Mouse (Mus musculus) erythroblast, embryonic 14.5 days (primary cell): Measurements from ENCODE around the gene Gm37240. TPM values are rescaled to one million over a fixed set of nuclear protein-coding genes. Genes with fewer than 3 reads are reported as not detected.

Experiments
- H3K27me3 ChIP-seq: 2 replicates; pipeline ENCODE4 v1.6.1; 2012; ENCODE audit warnings: inconsistent platforms; ENCODE audit not compliant: control insufficient read depth
- H3K36me3 ChIP-seq: 2 replicates; pipeline ENCODE4 v1.6.1; 2012; ENCODE audit warnings: mild to moderate bottlenecking, inconsistent platforms; ENCODE audit not compliant: control insufficient read depth
- H3K4me1 ChIP-seq: 2 replicates; pipeline ENCODE4 v1.6.1; 2012; ENCODE audit warnings: inconsistent platforms; ENCODE audit not compliant: control insufficient read depth
- H3K4me3 ChIP-seq: replicated peaks from 2 replicates; pipeline ENCODE3; 2012; ENCODE audit warnings: moderate library complexity, mild to moderate bottlenecking, inconsistent platforms
- H3K9me3 ChIP-seq: 2 replicates; pipeline ENCODE4 v1.6.1; 2012; ENCODE audit warnings: low read length, inconsistent platforms, mixed read lengths; ENCODE audit not compliant: control insufficient read depth
- GATA1 ChIP-seq: IDR thresholded peaks from 2 replicates; pipeline ENCODE4 v1.6.1; 2012; ENCODE audit warnings: low read length, inconsistent platforms, mixed read lengths
- TAL1 ChIP-seq: IDR thresholded peaks from 3 replicates; pipeline ENCODE4 v1.6.1; 2012; ENCODE audit warnings: low read length, inconsistent platforms, mixed read lengths
- polyA plus RNA-seq: library from polyadenylated mRNA; stranded (reverse); fragments of >175 nt; gene quantifications from 2 replicates; pipeline ENCODE4 v1.2.3, GENCODE M21; 2012

Gene Gm37240
- polyA plus RNA-seq, 1 experiment: not detected

- Histone ChIP-seq H3K4me3 (no peak overlapping the region), H3K36me3 (no peaks in the 10 kb centered on the region; the same call in none of the 2 replicates), H3K4me1 (peaks cover 15% of the 10 kb centered on the region), H3K9me3 (no peaks in the 10 kb centered on the region), H3K27me3 (no peaks in the 10 kb centered on the region)
- TF ChIP-seq TAL1 (no peak), GATA1 (no peak)
Measured at GRCm38 (mm10) chr3:84852877-84853276, 1034.4 kb downstream of the Gm37240 start.

- no peak for TF ChIP-seq GATA1
- no peak for TF ChIP-seq TAL1
- Histone ChIP-seq H3K4me1 (peaks cover 12% of the 10 kb centered on the region), H3K9me3 (no peaks in the 10 kb centered on the region), H3K36me3 (no peaks in the 10 kb centered on the region; the same call in none of the 2 replicates), H3K27me3 (no peaks in the 10 kb centered on the region), H3K4me3 (no peak overlapping the region)
Measured at GRCm38 (mm10) chr3:84851801-84852200, 1035.5 kb downstream of the Gm37240 start.

GRCm38 (mm10) chr3:84850418-84850817 lies 1036.9 kb downstream of the Gm37240 start:
- peaks cover 13% of the 10 kb centered on the region for H3K4me1 ChIP-seq
- no peak for TF ChIP-seq TAL1
- no peak for TF ChIP-seq GATA1

GRCm38 (mm10) chr3:84848798-84849197 lies 1038.5 kb downstream of the Gm37240 start:
- Histone ChIP-seq H3K9me3 (no peaks in the 10 kb centered on the region), H3K36me3 (no peaks in the 10 kb centered on the region; the same call in none of the 2 replicates), H3K27me3 (no peaks in the 10 kb centered on the region), H3K4me3 (no peak overlapping the region), H3K4me1 (peaks cover 12% of the 10 kb centered on the region)
- TF ChIP-seq TAL1 (no peak), GATA1 (no peak)

More at GRCm38 (mm10) chr3:84850418-84850817, 1036.9 kb downstream of the Gm37240 start:
- no peaks in the 10 kb centered on the region; the same call in none of the 2 replicates for H3K36me3 ChIP-seq
- no peaks in the 10 kb centered on the region for H3K27me3 ChIP-seq
- H3K9me3 ChIP-seq: no peaks in the 10 kb centered on the region
- no peak overlapping the region for H3K4me3 ChIP-seq

GRCm38 (mm10) chr3:84843594-84843993 lies 1043.7 kb downstream of the Gm37240 start:
- Histone ChIP-seq H3K36me3 (peaks cover 2% of the 10 kb centered on the region; the same call in 1 of the 2 replicates), H3K9me3 (no peaks in the 10 kb centered on the region), H3K4me1 (peaks cover 4% of the 10 kb centered on the region), H3K27me3 (no peaks in the 10 kb centered on the region), H3K4me3 (no peak overlapping the region)
- TF ChIP-seq GATA1: no peak
- no peak for TF ChIP-seq TAL1

GRCm38 (mm10) chr3:84842793-84843192 lies 1044.5 kb downstream of the Gm37240 start:
- peaks cover 2% of the 10 kb centered on the region; the same call in 1 of the 2 replicates for H3K4me1 ChIP-seq

GRCm38 (mm10) chr3:84841271-84841670 lies 1046.0 kb downstream of the Gm37240 start:
- Histone ChIP-seq H3K9me3 (no peaks in the 10 kb centered on the region), H3K36me3 (peaks cover 14% of the 10 kb centered on the region), H3K27me3 (no peaks in the 10 kb centered on the region), H3K4me3 (no peak overlapping the region), H3K4me1 (0 out of 2 replicates have a peak, but pooled peaks cover 2% of the 10 kb centered on the region)
- TF ChIP-seq GATA1 (no peak), TAL1 (no peak)

More at GRCm38 (mm10) chr3:84842793-84843192, 1044.5 kb downstream of the Gm37240 start:
- peaks cover 3% of the 10 kb centered on the region; the same call in 1 of the 2 replicates for H3K36me3 ChIP-seq
- H3K4me3 ChIP-seq: no peak overlapping the region
- no peaks in the 10 kb centered on the region for H3K9me3 ChIP-seq
- TF ChIP-seq GATA1 (no peak), TAL1 (no peak)
- H3K27me3 ChIP-seq: no peaks in the 10 kb centered on the region

- Histone ChIP-seq H3K4me3 (no peak overlapping the region), H3K9me3 (no peaks in the 10 kb centered on the region), H3K36me3 (peaks cover 14% of the 10 kb centered on the region), H3K4me1 (peaks cover 7% of the 10 kb centered on the region), H3K27me3 (no peaks in the 10 kb centered on the region)
- no peak for TF ChIP-seq GATA1
- TF ChIP-seq TAL1: no peak
Measured at GRCm38 (mm10) chr3:84839499-84839898, 1047.8 kb downstream of the Gm37240 start.

GRCm38 (mm10) chr3:84837984-84838383 lies 1049.3 kb downstream of the Gm37240 start:
- no peaks in the 10 kb centered on the region for H3K9me3 ChIP-seq
- TF ChIP-seq TAL1 (no peak), GATA1 (no peak)
- H3K4me1 ChIP-seq: peaks cover 10% of the 10 kb centered on the region
- H3K36me3 ChIP-seq: peaks cover 14% of the 10 kb centered on the region
- H3K4me3 ChIP-seq: no peak overlapping the region
- H3K27me3 ChIP-seq: no peaks in the 10 kb centered on the region

GRCm38 (mm10) chr3:84836029-84836428 lies 1051.3 kb downstream of the Gm37240 start:
- Histone ChIP-seq H3K27me3 (no peaks in the 10 kb centered on the region), H3K4me1 (peaks cover 10% of the 10 kb centered on the region), H3K9me3 (no peaks in the 10 kb centered on the region), H3K4me3 (no peak overlapping the region), H3K36me3 (peaks cover 14% of the 10 kb centered on the region)
- TF ChIP-seq GATA1 (no peak), TAL1 (no peak)
